Mouse (Mus musculus) neural tube, postnatal 0 days (tissue): ENCODE measurements around the gene Fam205a3. TPM values are rescaled to one million over a fixed set of nuclear protein-coding genes. Genes with fewer than 3 reads are reported as not detected.

Experiments used
- polyA plus RNA-seq: library from polyadenylated mRNA; unstranded; fragments of >200 nt; fragmentation: Nextera tagmentation; extraction: Ambion mirVana; gene quantifications from 2 replicates; pipeline ENCODE4 v1.2.1, GENCODE M21; 2015

Gene Fam205a3
- not detected in 2 replicates for polyA plus RNA-seq

GRCm38 (mm10) chr4:42318034-42318433, at the start of gene Fam205a3:
Gene Fam205a3 (plus strand): TSS chr4:42318334.

DNA sequence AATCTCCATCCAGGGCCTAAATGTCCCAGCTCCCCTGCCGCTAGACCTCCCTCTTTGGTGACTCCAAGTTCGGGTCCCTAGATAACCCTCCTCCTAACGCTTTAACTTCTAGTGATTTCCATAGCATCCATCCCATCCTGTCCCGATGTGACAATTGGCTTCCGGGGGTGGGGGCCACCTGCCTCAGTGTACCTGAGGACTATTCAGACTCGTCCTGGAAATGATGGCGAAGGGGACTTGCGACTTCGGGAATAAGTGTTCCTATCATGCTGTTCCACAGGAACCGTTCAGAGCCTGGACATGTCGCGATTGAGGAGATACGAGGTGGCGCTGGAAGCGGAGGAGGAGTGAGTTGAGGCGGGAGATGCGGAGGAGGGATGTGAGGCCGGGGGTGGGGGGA, 24.2 kb upstream of the Fam205a3 start, which contains the start of gene Gm21953:
Gene Gm21953, plus strand, starts transcription at position 301 of the 400 bp plus-strand sequence.

Other genes starting within 250 kb of the Fam205a3 start
- not detected in 2 replicates for gene Gm3893, start 227.1 kb upstream of the Fam205a3 start, polyA plus RNA-seq
- not detected in 2 replicates for gene Gm13304, start 203.5 kb upstream of the Fam205a3 start, polyA plus RNA-seq
- gene Gm13306, start 164.9 kb upstream of the Fam205a3 start, polyA plus RNA-seq, result 4.6 and 5.1 TPM in 2 replicates
- not detected in 2 replicates for gene Gm13305, start 149.7 kb upstream of the Fam205a3 start, polyA plus RNA-seq
- gene Gm10600, start 77.7 kb upstream of the Fam205a3 start, polyA plus RNA-seq, result not detected in 2 replicates
- gene Ccl21b, start 62.6 kb upstream of the Fam205a3 start, polyA plus RNA-seq, result not detected in 2 replicates
- not detected in 2 replicates for gene Gm21953, start 24.1 kb upstream of the Fam205a3 start, polyA plus RNA-seq
- not detected in 2 replicates for gene Gm21586, start 121.0 kb downstream of the Fam205a3 start, polyA plus RNA-seq
- gene Gm2163, start 148.4 kb downstream of the Fam205a3 start, polyA plus RNA-seq, result 0.19 TPM in 2 replicates
- gene Fam205a2, start 209.8 kb downstream of the Fam205a3 start, polyA plus RNA-seq, result not detected in 2 replicates